Mouse (Mus musculus): Measurements from ENCODE around the gene Lrrc59.
"Not testable (repeated sequence)": the region's sequence is repeated elsewhere in the genome, so short reads cannot be mapped to it uniquely, and the experiment has no call there.

Lrrc59 gene

DNA sequence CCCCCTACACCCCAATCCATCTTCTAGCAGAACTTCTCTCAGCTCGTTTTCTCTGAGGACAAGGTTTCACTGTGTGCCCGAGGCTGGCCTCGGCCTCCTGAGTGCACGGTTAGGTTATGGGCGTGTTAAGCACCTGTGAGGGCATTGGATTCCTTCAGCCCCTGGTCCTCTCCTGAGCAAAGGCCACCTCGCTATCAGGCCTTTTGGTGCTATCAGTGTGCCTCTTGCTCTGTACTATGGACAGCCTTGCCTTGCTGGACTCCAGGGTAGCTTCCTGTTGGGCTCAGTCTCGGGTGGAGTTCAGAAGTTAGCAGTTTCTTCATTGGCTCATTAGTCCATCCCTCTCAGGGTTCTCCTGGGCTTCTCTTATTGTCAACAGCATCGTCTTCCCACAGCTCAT lies 3.4 kb downstream of the Lrrc59 start:
- DNase-seq, result no peak

DNA sequence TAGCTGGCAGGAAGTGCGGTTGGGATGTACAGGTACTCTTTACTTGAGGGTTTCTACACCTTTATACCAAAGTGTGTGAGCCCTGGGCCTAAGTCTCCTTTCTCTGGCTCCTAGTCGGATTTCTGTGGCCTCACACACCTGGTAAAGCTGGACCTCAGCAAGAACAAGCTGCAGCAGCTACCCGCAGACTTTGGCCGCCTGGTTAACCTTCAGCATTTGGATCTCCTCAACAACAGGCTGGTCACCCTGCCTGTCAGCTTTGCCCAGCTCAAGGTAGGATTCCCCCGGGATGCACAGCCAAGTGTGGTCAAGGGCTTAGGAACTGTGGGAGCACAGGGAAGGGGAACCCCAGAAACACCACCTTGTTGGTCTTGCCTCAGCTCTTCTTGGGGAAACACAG lies 4.9 kb downstream of the Lrrc59 start:
- DNase-seq, result no peak

GRCm38 (mm10) chr11:94644461-94645219 lies 15.1 kb downstream of the Lrrc59 start:
- DNase-seq, result no peak

DNA sequence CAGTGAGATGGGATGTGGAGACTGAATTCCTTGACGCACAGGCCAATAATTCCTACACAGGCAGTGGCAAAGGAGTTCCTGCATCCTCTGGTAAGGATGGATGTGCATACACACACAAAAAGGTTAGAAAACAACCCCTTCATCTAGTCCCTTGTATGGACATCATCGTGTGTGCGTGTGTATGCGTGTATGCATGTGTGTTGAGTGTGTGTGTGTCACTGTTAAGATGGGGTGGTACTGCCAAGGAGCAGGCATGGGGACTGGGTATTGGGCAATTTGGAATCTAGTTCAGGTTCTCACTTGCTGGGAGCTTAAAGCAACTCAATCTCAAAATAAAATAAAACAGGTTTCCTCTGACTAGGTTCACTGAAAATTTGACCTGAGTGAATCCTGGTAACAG lies 16.9 kb downstream of the Lrrc59 start:
- DNase-seq, result no peak

GRCm38 (mm10) chr11:94651241-94651640 lies 21.7 kb downstream of the Lrrc59 start:
- not testable (repeated sequence) for DNase-seq

GRCm38 (mm10) chr11:94652973-94653372 lies 23.4 kb downstream of the Lrrc59 start:
- no peak for DNase-seq

DNA sequence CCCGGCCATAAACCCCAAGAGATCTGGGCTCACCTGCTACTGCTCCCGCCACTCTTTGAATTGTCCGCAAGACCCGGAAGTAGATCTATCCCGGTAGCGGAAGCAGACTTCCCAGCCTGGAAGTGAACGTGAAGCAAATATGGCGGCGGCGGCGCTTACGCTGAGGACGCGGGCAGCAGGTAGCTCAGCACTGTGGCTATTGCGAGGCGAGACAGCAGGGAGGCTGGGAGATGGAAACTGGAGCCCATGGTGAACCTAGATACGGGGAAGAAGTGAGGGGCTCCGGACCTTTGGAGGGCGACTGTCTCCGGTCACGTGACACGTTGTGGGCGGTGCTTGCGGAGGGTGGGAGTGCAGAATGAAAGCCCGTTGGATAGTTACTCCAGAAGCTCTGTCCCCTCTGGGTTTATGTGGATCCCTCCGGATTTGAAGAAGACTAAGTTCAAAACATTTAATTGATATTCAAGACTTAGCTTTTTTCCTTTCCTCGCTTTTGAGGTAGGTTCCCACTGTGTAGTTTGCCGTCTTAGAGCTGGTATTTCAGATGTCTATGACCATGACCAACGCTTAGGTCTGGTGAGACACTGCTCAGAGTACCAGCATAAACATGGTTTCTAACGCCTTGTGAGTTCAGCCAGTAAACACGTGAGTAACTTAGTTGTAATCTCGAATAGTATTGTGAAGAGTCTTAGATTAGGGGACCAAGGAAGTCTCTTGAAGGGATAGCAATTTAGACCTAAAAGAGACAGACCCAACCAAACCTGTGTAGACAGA lies 24.3 kb downstream of the Lrrc59 start, which contains the start of the genes Mrpl27 and Eme1:
Gene Mrpl27 (plus strand): TSS at position 105 of the 774 bp plus-strand sequence.
Gene Eme1 (minus strand): TSS at position 302 of the 774 bp plus-strand sequence.
- DNase-seq, result peak; percentile 77

DNA sequence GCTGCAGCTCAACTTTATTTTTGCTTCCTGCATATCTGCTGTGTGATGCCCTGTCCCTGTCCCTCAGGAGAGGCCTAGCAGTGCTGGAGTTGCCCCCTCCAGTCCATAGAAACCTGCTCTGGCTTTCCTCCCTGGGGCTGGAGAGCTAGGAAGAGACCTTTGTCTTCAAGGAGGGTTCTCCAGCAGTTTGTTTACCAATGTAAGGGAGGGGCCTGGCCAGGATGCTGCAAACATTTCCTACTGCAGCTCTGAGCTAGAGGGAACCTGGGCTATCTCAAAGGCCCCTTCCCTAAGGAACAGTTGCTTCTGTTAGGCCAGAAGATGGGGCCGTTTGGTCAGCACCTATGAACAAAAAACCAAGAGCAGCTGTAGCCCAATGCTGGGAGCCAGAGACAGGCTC lies 31.8 kb downstream of the Lrrc59 start:
- no peak for DNase-seq

DNA sequence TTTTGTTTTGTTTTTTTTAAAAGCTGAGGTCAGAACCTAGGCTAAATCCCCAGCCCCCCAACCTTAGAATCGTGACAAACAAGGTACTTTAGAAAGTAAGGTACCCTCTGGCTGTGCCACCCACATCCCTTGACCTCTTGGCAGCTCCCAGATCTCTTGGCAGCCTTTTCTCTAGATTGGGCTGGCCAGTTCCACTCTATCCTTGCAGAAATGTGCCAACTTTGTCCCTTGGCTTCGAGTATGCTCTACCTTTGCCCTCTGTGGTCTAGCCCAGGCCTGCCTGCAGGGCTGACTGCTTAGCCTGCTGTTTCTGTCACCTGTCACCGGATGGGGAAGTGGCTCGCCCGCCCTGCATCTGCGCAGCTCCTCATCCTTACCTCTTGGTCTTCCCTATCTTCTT lies 35.7 kb downstream of the Lrrc59 start:
- no peak for DNase-seq

GRCm38 (mm10) chr11:94674984-94675383 lies 45.4 kb downstream of the Lrrc59 start:
- no peak for DNase-seq

DNA sequence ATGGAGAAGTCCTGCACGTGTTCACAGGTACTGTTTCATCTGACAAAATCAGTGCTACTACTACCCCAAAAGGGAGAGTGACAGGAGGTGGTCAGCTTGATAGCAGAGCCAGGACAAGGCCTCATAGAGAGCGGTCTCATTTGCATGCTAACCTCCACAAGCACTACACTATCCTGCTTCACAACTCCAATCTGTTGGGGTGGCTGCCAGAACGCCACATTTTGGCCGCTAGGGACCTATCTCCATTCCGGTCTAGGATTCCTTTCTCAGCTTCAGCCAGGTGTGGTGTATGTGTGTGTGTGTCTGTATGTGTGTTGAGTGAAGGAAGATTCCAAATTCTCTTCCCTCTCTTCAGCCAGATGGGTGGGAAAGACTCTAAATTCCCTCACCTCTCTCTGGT lies 45.9 kb downstream of the Lrrc59 start:
- DNase-seq, result no peak

GRCm38 (mm10) chr11:94676308-94676707 lies 46.7 kb downstream of the Lrrc59 start:
- no peak for DNase-seq

- DNase-seq, result peak; percentile 90
Measured at GRCm38 (mm10) chr11:94676754-94677606, 47.4 kb downstream of the Lrrc59 start, which contains the start of gene Xylt2. TSS of gene Xylt2 (minus strand) at chr11:94677515.

DNA sequence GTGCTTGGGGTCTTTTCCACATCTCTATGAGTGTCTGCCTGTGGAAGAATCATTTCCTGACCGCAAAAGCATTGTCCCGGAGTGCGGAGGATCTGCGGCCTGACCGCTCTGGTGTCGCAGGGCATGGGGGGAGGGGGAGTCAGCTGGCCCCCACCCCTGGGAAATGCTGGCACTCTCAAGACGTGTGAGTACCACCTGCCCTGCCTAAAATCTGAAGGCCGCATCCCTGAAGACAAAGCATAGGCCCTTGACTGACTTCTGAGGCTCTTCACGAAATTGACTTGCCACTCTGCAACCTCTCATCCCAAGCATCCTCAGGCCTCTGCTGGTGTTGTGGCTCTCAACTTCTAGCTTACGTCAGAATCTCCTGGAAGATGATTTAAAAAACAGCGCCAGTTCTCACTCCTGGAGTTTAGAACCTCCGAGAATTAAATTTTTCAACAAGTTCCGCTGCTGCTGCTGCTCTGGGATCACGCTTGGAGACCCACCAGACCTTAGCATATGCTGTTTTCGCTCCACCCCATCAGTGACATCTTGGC lies 48.1 kb downstream of the Lrrc59 start:
- no peak for DNase-seq

- no peak for DNase-seq
Measured at GRCm38 (mm10) chr11:94680639-94681038, 51.1 kb downstream of the Lrrc59 start.

DNA sequence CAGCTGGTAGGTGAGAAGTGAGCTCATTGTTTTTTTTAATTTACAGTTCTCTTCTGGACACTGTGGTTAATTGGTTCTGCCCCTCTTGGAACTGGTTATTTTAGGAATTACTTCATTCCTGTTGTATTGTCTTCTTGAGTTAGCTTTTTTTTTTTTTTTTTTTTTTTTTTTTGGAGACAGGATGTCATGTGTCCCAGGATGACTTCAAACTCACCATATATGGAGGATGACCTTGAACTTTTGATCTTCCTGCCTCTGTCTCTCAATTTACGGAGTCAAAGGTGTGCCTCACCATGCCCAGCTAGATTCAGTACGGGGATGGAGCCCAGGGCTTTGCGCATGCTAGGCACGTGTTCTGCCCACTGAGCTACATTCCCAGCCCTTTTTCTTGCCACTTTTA lies 52.1 kb downstream of the Lrrc59 start:
- no peak for DNase-seq

GRCm38 (mm10) chr11:94682427-94682826 lies 52.9 kb downstream of the Lrrc59 start:
- no peak for DNase-seq

- DNase-seq, result no peak
Measured at GRCm38 (mm10) chr11:94687178-94687577, 57.6 kb downstream of the Lrrc59 start.

DNA sequence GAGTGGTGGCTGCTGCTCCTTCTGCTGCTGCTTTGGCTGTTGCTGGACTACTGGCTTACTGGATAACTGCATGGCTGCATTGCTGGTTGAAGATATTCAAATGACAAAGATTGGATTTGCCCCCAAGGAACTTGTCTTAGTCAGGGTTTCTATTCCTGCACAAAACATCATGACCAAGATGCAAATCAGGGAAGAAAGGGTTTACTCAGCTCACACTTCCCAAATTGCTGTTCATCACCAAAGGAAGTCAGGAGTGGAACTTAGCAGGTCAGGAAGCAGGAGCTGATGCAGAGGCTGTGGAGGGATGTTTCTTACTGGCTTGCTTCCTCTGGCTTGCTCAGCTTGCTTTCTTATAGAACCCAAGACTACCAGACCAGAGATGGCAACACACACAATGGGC lies 62.9 kb downstream of the Lrrc59 start:
- DNase-seq, result not testable (repeated sequence)

All from cerebellum, adult 11 months (tissue).